9 mouse cellular contexts compared by ENCODE assay signal in the genomic region with DNA sequence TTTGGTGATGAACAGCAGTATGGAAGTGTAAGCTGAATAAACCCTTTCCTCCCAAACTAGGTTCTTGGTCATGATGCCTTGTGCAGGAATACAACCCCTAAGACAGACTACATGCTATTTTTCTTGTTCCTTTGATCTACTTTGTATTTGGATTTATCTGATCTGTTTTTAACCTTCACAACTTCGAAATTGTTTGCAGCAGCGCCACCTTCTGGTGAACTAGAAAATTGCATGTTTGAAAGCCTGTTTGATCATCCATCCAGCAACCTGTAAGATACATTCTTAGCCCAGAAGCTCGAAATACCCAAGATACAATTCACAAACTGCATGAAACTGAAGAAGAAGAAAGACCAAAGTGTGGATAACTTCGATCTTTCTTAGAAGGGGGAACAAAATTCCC. TPM values are rescaled to one million over a fixed set of nuclear protein-coding genes. Genes with fewer than 3 reads are reported as not detected.
DNase-seq lines count a peak whose midpoint lies in the region; ATAC-seq lines count a peak whose summit lies in the region.
"Had no signal": no experiment of that assay in that cellular context is flagged by ENCODE, and none has a peak within 500 bp of the region (broad histone marks: within the 10 kb centered on the region; RNA-seq: fewer than 3 reads in every experiment).

No protein-coding gene starts in this region.

- H3K27me3 ChIP-seq in hindbrain, embryonic 11.5 days (ENCODE audit: control insufficient read depth, insufficient read depth, low read length): no peaks in the 10 kb centered on the region
- H3K27me3 ChIP-seq in hindbrain, embryonic 16.5 days (replicated peaks; ENCODE audit: control insufficient read depth, insufficient read depth, low read length): no peaks in the 10 kb centered on the region
- H3K27me3 ChIP-seq in neural tube, embryonic 11.5 days (ENCODE audit: control insufficient read depth, insufficient read depth, low read length): no peaks in the 10 kb centered on the region
- H3K27me3 ChIP-seq: embryonic facial prominence, embryonic 15.5 days had no signal

- H3K27ac ChIP-seq in hindbrain, embryonic 11.5 days (ENCODE audit: low read depth, low read length): no peak overlapping the region
- H3K27ac ChIP-seq in hindbrain, embryonic 16.5 days (ENCODE audit: low read depth, low read length): no peak overlapping the region
- H3K27ac ChIP-seq in neural tube, embryonic 11.5 days (ENCODE audit: low read depth, low read length): no peak overlapping the region
- H3K27ac ChIP-seq: embryonic facial prominence, embryonic 15.5 days had no signal

- ATAC-seq in hindbrain, embryonic 11.5 days (ENCODE audit: low FRiP score): no peak
- no peak for ATAC-seq in hindbrain, embryonic 16.5 days
- ATAC-seq in neural tube, embryonic 11.5 days (ENCODE audit: insufficient read depth, low FRiP score, low TSS enrichment): no peak
- ATAC-seq in megakaryocyte, adult 5-6 weeks (ENCODE audit: poor library complexity, severe bottlenecking): no peak

- no peak overlapping the region for H3K4me3 ChIP-seq in hindbrain, embryonic 11.5 days (ENCODE audit: low read depth, low read length)
- no peak overlapping the region for H3K4me3 ChIP-seq in hindbrain, embryonic 16.5 days (ENCODE audit: low read length)
- no peak overlapping the region for H3K4me3 ChIP-seq in neural tube, embryonic 11.5 days (ENCODE audit: low read depth, low read length)
- H3K4me3 ChIP-seq: embryonic facial prominence, embryonic 15.5 days had no signal

- no peaks in the 10 kb centered on the region for H3K4me1 ChIP-seq in hindbrain, embryonic 11.5 days (replicated peaks; ENCODE audit: control insufficient read depth, insufficient read depth, low read length)
- H3K4me1 ChIP-seq in hindbrain, embryonic 16.5 days (ENCODE audit: control insufficient read depth, insufficient read depth, low read depth, low read length): no peaks in the 10 kb centered on the region
- H3K4me1 ChIP-seq in neural tube, embryonic 11.5 days (ENCODE audit: control insufficient read depth, insufficient read depth, low read length): no peaks in the 10 kb centered on the region
- H3K4me1 ChIP-seq: embryonic facial prominence, embryonic 15.5 days had no signal

- peak; percentile 70 for DNase-seq in hindbrain, embryonic 11.5 days (ENCODE audit: low spot score)
- DNase-seq in CD8-positive naive resting alpha-beta T cell, adult 2 months (ENCODE audit: low read depth in 2 of 2, low spot score in 2 of 2): peak; percentile 21 to 44
- DNase-seq in ZHBTc4 (ENCODE audit: low read depth, low spot score): peak; percentile 39
- peak; percentile 30 for DNase-seq in embryo, embryonic 11.5 days (ENCODE audit: low read depth, low spot score)
- DNase-seq in layer of hippocampus, postnatal 36 days: peak; percentile 15 to 33
- peak; percentile 38 for DNase-seq in neural tube, embryonic 11.5 days (ENCODE audit: low spot score)

- H3K9me3 ChIP-seq in hindbrain, embryonic 11.5 days (ENCODE audit: control insufficient read depth, low read length): no peaks in the 10 kb centered on the region
- H3K9me3 ChIP-seq in hindbrain, embryonic 16.5 days (ENCODE audit: control insufficient read depth, low read length): no peaks in the 10 kb centered on the region
- no peaks in the 10 kb centered on the region for H3K9me3 ChIP-seq in neural tube, embryonic 11.5 days (ENCODE audit: control insufficient read depth, low read length)
- H3K9me3 ChIP-seq: embryonic facial prominence, embryonic 15.5 days had no signal

- H3K36me3 ChIP-seq in hindbrain, embryonic 11.5 days (ENCODE audit: control insufficient read depth, insufficient read depth, low read length): no peaks in the 10 kb centered on the region
- H3K36me3 ChIP-seq in hindbrain, embryonic 16.5 days (ENCODE audit: control insufficient read depth, insufficient read depth, low read length): no peaks in the 10 kb centered on the region
- H3K36me3 ChIP-seq in neural tube, embryonic 11.5 days (ENCODE audit: control insufficient read depth, insufficient read depth, low read length): no peaks in the 10 kb centered on the region
- H3K36me3 ChIP-seq: embryonic facial prominence, embryonic 15.5 days had no signal

- WGBS in hindbrain, embryonic 11.5 days: 16% methylated on average over 4 of the region's 4 CpGs
- WGBS in hindbrain, embryonic 16.5 days: 21% methylated on average over 4 of the region's 4 CpGs
- WGBS in neural tube, embryonic 11.5 days: 12% methylated on average over 4 of the region's 4 CpGs

- H3K4me2 ChIP-seq in hindbrain, embryonic 11.5 days (replicated peaks; ENCODE audit: low read depth, low read length): no peak overlapping the region
- H3K4me2 ChIP-seq in hindbrain, embryonic 16.5 days (ENCODE audit: low read length): no peak overlapping the region
- no peak overlapping the region for H3K4me2 ChIP-seq in neural tube, embryonic 11.5 days (ENCODE audit: low read depth)
- H3K4me2 ChIP-seq: embryonic facial prominence, embryonic 15.5 days had no signal

- no peak overlapping the region for H3K9ac ChIP-seq in hindbrain, embryonic 11.5 days (ENCODE audit: low read depth, low read length)
- H3K9ac ChIP-seq in hindbrain, embryonic 16.5 days (ENCODE audit: low read depth, low read length): no peak overlapping the region
- H3K9ac ChIP-seq in neural tube, embryonic 11.5 days (ENCODE audit: low read length): no peak overlapping the region
- H3K9ac ChIP-seq: embryonic facial prominence, embryonic 15.5 days had no signal

RNA-seq across cellular contexts. Expression of a gene that starts 35.2 kb away (rescaled TPM):
- 1.3 and 1.4 TPM in 2 replicates for polyA plus RNA-seq in hindbrain, embryonic 11.5 days (2014; fragmentation: Nextera tagmentation; extraction: Ambion mirVana)
- polyA plus RNA-seq in hindbrain, embryonic 16.5 days (2015; fragmentation: Nextera tagmentation; extraction: Ambion mirVana): 2.3 and 2.5 TPM in 2 replicates
- total RNA-seq in layer of hippocampus, postnatal 36 days (2021): not detected
- 0.11 and 0.61 TPM in 2 replicates for polyA plus RNA-seq in neural tube, embryonic 11.5 days (2014; fragmentation: Nextera tagmentation; extraction: Ambion mirVana)
- not detected in 2 replicates for total RNA-seq in megakaryocyte, adult 5-6 weeks (2015)
- total RNA-seq in megakaryocyte, adult 5-6 weeks (2017): not detected in 2 replicates
